Mouse (Mus musculus): ENCODE data around the gene Ccdc125.
"Not testable (repeated sequence)": the region's sequence is repeated elsewhere in the genome, so short reads cannot be mapped to it uniquely, and the experiment has no call there.

Gene Ccdc125

GRCm38 (mm10) chr13:100721656-100722055 lies 52.1 kb downstream of the Ccdc125 start:
- no peak for DNase-seq

- no peak for DNase-seq
Observed at GRCm38 (mm10) chr13:100724051-100724754, 54.7 kb downstream of the Ccdc125 start.

GRCm38 (mm10) chr13:100725194-100725593 lies 55.7 kb downstream of the Ccdc125 start:
- no peak for DNase-seq

GRCm38 (mm10) chr13:100728086-100728485 lies 58.6 kb downstream of the Ccdc125 start:
- DNase-seq: no peak

GRCm38 (mm10) chr13:100728530-100728929 lies 59.0 kb downstream of the Ccdc125 start:
- not testable (repeated sequence) for DNase-seq

GRCm38 (mm10) chr13:100730153-100730860 lies 60.8 kb downstream of the Ccdc125 start:
- no peak for DNase-seq

GRCm38 (mm10) chr13:100730861-100731176 lies 61.3 kb downstream of the Ccdc125 start, which contains the start of gene Cdk7:
Cdk7 (minus strand) TSS chr13:100730939.
- peak; percentile 93 for DNase-seq

- not testable (repeated sequence) for DNase-seq
Observed at GRCm38 (mm10) chr13:100731462-100732046, 62.0 kb downstream of the Ccdc125 start.

- DNase-seq: no peak
Observed at GRCm38 (mm10) chr13:100732756-100733155, 63.2 kb downstream of the Ccdc125 start.

- peak; percentile 14 for DNase-seq
Observed at GRCm38 (mm10) chr13:100742831-100743230, 73.3 kb downstream of the Ccdc125 start.

- DNase-seq: peak; percentile 40
Observed at GRCm38 (mm10) chr13:100743346-100744035, 74.0 kb downstream of the Ccdc125 start.

- peak; percentile 96 for DNase-seq
Observed at GRCm38 (mm10) chr13:100744036-100744744, 74.7 kb downstream of the Ccdc125 start, which contains the start of gene Mrps36. Mrps36 (minus strand) TSS chr13:100744659.

GRCm38 (mm10) chr13:100746090-100746489 lies 76.6 kb downstream of the Ccdc125 start:
- DNase-seq: no peak
